Mouse (Mus musculus) heart, embryonic 13.5 days (tissue): ENCODE data around the gene Pidd1. TPM values are rescaled to one million over a fixed set of nuclear protein-coding genes. Genes with fewer than 3 reads are reported as not detected.
A peak's percentile ranks its signal among the peaks of the same experiment; 100 is the strongest.

Experiments
- ATAC-seq: fragments of 200-750 bp; cut with Nextera tagmentation; 2 replicates; pipeline ENCODE4 v1.8.0; 2017; ENCODE audit warnings: moderate TSS enrichment; ENCODE audit not compliant: insufficient number of reproducible peaks, low FRiP score, low TSS enrichment; ENCODE audit errors: extremely low read depth
- H3K27ac ChIP-seq: fragments of 300-500 bp; sonication (generic); replicated peaks from 2 replicates; pipeline ENCODE4 v1.5.1; 2015; ENCODE audit warnings: moderate library complexity, mild to moderate bottlenecking, inconsistent platforms
- H3K27me3 ChIP-seq: fragments of 300-500 bp; sonication (generic); replicated peaks from 2 replicates; pipeline ENCODE4 v1.6.1; 2015; ENCODE audit warnings: mild to moderate bottlenecking, inconsistent platforms
- H3K36me3 ChIP-seq: fragments of 300-500 bp; sonication (generic); 2 replicates; pipeline ENCODE4 v1.6.1; 2015; ENCODE audit warnings: mild to moderate bottlenecking, inconsistent platforms
- H3K4me1 ChIP-seq: fragments of 300-500 bp; sonication (generic); 2 replicates; pipeline ENCODE4 v1.6.1; 2015; ENCODE audit warnings: inconsistent platforms
- H3K4me2 ChIP-seq: fragments of 300-500 bp; sonication (generic); 2 replicates; pipeline ENCODE4 v1.6.1; 2015; ENCODE audit warnings: inconsistent platforms, mild to moderate bottlenecking, moderate library complexity
- H3K4me3 ChIP-seq: fragments of 300-500 bp; sonication (generic); 2 replicates; pipeline ENCODE4 v1.5.1; 2015; ENCODE audit warnings: moderate library complexity, mild to moderate bottlenecking, inconsistent platforms
- H3K9ac ChIP-seq: fragments of 300-500 bp; sonication (generic); 2 replicates; pipeline ENCODE4 v1.6.1; 2015; ENCODE audit warnings: inconsistent platforms, mild to moderate bottlenecking, moderate library complexity
- H3K9me3 ChIP-seq: fragments of 300-500 bp; sonication (generic); 2 replicates; pipeline ENCODE4 v1.6.1; 2016; ENCODE audit warnings: inconsistent platforms
- WGBS: fragments of 180-500 bp; shearing (Covaris S2); methylation state at CpG from one replicate; pipeline ENCODE4 v1.1.7; 2015; ENCODE audit warnings: mixed read lengths; 5-methylcytosine and 5-hydroxymethylcytosine counted together
- polyA plus RNA-seq: library from polyadenylated mRNA; unstranded; fragments of >200 nt; fragmentation: Nextera tagmentation; extraction: Ambion mirVana; gene quantifications from 2 replicates; pipeline ENCODE4 v1.2.1, GENCODE M21; 2015

Pidd1 gene
- polyA plus RNA-seq, 1 experiment from 2014 or later: 8.1 TPM

GRCm38 (mm10) chr7:141423811-141424210 lies 20.0 kb downstream of the Pidd1 start:
- Histone ChIP-seq H3K27me3 (0 out of 2 replicates have a peak, but pooled peaks cover 5% of the 10 kb centered on the region), H3K4me2 (no peak overlapping the region), H3K27ac (no peak overlapping the region), H3K4me3 (no peak overlapping the region), H3K9me3 (no peaks in the 10 kb centered on the region), H3K36me3 (no peaks in the 10 kb centered on the region), H3K4me1 (peaks cover 9% of the 10 kb centered on the region), H3K9ac (no peak overlapping the region)
- WGBS: 56% methylated on average over 4 of the region's 4 CpGs
- ATAC-seq: no peak

- no peaks in the 10 kb centered on the region for H3K4me1 ChIP-seq
- H3K4me2 ChIP-seq: no peak overlapping the region
- no peak overlapping the region for H3K9ac ChIP-seq
- H3K27me3 ChIP-seq: no peaks in the 10 kb centered on the region
- H3K9me3 ChIP-seq: no peaks in the 10 kb centered on the region
- ATAC-seq: no peak
- H3K27ac ChIP-seq: no peak overlapping the region
- 68% methylated on average over 9 of the region's 9 CpGs for WGBS
- H3K4me3 ChIP-seq: no peak overlapping the region
- no peaks in the 10 kb centered on the region for H3K36me3 ChIP-seq
These were observed 23.7 kb downstream of the Pidd1 start for GRCm38 (mm10) chr7:141420030-141420702.

GRCm38 (mm10) chr7:141418970-141419369 lies 24.9 kb downstream of the Pidd1 start:
- no peak for ATAC-seq
- no peaks in the 10 kb centered on the region for H3K9me3 ChIP-seq
- WGBS: 65% methylated on average over 7 of the region's 7 CpGs
- H3K27me3 ChIP-seq: no peaks in the 10 kb centered on the region
- H3K36me3 ChIP-seq: no peaks in the 10 kb centered on the region
- H3K4me3 ChIP-seq: no peak overlapping the region
- H3K4me1 ChIP-seq: peaks cover 6% of the 10 kb centered on the region
- H3K9ac ChIP-seq: no peak overlapping the region
- H3K27ac ChIP-seq: no peak overlapping the region
- H3K4me2 ChIP-seq: no peak overlapping the region

GRCm38 (mm10) chr7:141417731-141418681 lies 25.8 kb downstream of the Pidd1 start:
- ATAC-seq: no peak
- WGBS: 61% methylated on average over 8 of the region's 8 CpGs

GRCm38 (mm10) chr7:141416144-141416841 lies 27.5 kb downstream of the Pidd1 start:
- H3K4me3 ChIP-seq: no peak overlapping the region
- ATAC-seq: no peak
- no peaks in the 10 kb centered on the region for H3K9me3 ChIP-seq
- H3K4me1 ChIP-seq: peaks cover 15% of the 10 kb centered on the region
- no peak overlapping the region for H3K27ac ChIP-seq
- no peak overlapping the region for H3K9ac ChIP-seq
- H3K27me3 ChIP-seq: no peaks in the 10 kb centered on the region
- no peak overlapping the region for H3K4me2 ChIP-seq
- WGBS: 77% methylated on average over 6 of the region's 6 CpGs
- 0 out of 2 replicates have a peak, but pooled peaks cover 3% of the 10 kb centered on the region for H3K36me3 ChIP-seq

More at GRCm38 (mm10) chr7:141417731-141418681, 25.8 kb downstream of the Pidd1 start:
- Histone ChIP-seq H3K27me3 (no peaks in the 10 kb centered on the region), H3K36me3 (no peaks in the 10 kb centered on the region), H3K4me1 (peaks cover 11% of the 10 kb centered on the region), H3K4me3 (no peak overlapping the region), H3K27ac (no peak overlapping the region), H3K4me2 (no peak overlapping the region), H3K9ac (no peak overlapping the region), H3K9me3 (no peaks in the 10 kb centered on the region)

- ATAC-seq: peak; percentile 92
These were observed 29.8 kb downstream of the Pidd1 start, which contains the start of gene Gatd1 for GRCm38 (mm10) chr7:141413809-141414584. Gatd1 (minus strand) TSS chr7:141414136.

GRCm38 (mm10) chr7:141413331-141413730 lies 30.5 kb downstream of the Pidd1 start:
- peak overlapping the region; percentile 86 for H3K4me2 ChIP-seq
- no peak for ATAC-seq
- H3K9me3 ChIP-seq: no peaks in the 10 kb centered on the region
- H3K27ac ChIP-seq: peak overlapping the region; percentile 72
- H3K9ac ChIP-seq: peak overlapping the region; percentile 93
- peaks cover 28% of the 10 kb centered on the region for H3K36me3 ChIP-seq
- peaks cover 18% of the 10 kb centered on the region for H3K4me1 ChIP-seq
- 3% methylated on average over 16 of the region's 16 CpGs for WGBS
- H3K27me3 ChIP-seq: no peaks in the 10 kb centered on the region
- peak overlapping the region; percentile 64 for H3K4me3 ChIP-seq

More at GRCm38 (mm10) chr7:141413809-141414584, 29.8 kb downstream of the Pidd1 start, which contains the start of gene Gatd1:
- 1% methylated on average over 56 of the region's 56 CpGs for WGBS
- peak within 1 kb of the TSS; percentile 86 for H3K4me2 ChIP-seq
- H3K27ac ChIP-seq: peak within 1 kb of the TSS; percentile 78
- H3K9me3 ChIP-seq: no peaks in the 10 kb centered on the region
- peak within 1 kb of the TSS; percentile 93 for H3K9ac ChIP-seq
- peaks cover 24% of the 10 kb centered on the region for H3K36me3 ChIP-seq
- peaks cover 17% of the 10 kb centered on the region for H3K4me1 ChIP-seq
- no peaks in the 10 kb centered on the region for H3K27me3 ChIP-seq
- peak within 1 kb of the TSS; percentile 64 for H3K4me3 ChIP-seq

- 86% methylated on average over 1 of the region's 1 CpGs for WGBS
- H3K9ac ChIP-seq: peak overlapping the region; percentile 50; the same call in 1 of the 2 replicates
- H3K27me3 ChIP-seq: no peaks in the 10 kb centered on the region
- H3K4me3 ChIP-seq: no peak overlapping the region
- H3K27ac ChIP-seq: no peak overlapping the region
- no peak for ATAC-seq
- peaks cover 18% of the 10 kb centered on the region for H3K4me1 ChIP-seq
- H3K36me3 ChIP-seq: peaks cover 40% of the 10 kb centered on the region
- no peak overlapping the region for H3K4me2 ChIP-seq
- H3K9me3 ChIP-seq: no peaks in the 10 kb centered on the region
These were observed 32.2 kb downstream of the Pidd1 start for GRCm38 (mm10) chr7:141411667-141412066.

GRCm38 (mm10) chr7:141410631-141411030 lies 33.2 kb downstream of the Pidd1 start:
- ATAC-seq: no peak
- no peaks in the 10 kb centered on the region for H3K27me3 ChIP-seq
- H3K9ac ChIP-seq: peak overlapping the region; percentile 3; the same call in 1 of the 2 replicates
- H3K27ac ChIP-seq: no peak overlapping the region
- H3K4me2 ChIP-seq: no peak overlapping the region
- H3K36me3 ChIP-seq: peaks cover 40% of the 10 kb centered on the region
- 82% methylated on average over 8 of the region's 8 CpGs for WGBS
- H3K4me3 ChIP-seq: no peak overlapping the region
- H3K4me1 ChIP-seq: peaks cover 18% of the 10 kb centered on the region
- H3K9me3 ChIP-seq: no peaks in the 10 kb centered on the region

GRCm38 (mm10) chr7:141408833-141409232 lies 35.0 kb downstream of the Pidd1 start:
- ATAC-seq: no peak
- Histone ChIP-seq H3K4me2 (no peak overlapping the region), H3K27me3 (no peaks in the 10 kb centered on the region), H3K4me1 (peaks cover 12% of the 10 kb centered on the region), H3K36me3 (peaks cover 46% of the 10 kb centered on the region), H3K9ac (0 out of 2 replicates have a peak overlapping the region, but pooled peaks have one; percentile 11), H3K27ac (no peak overlapping the region), H3K4me3 (no peak overlapping the region), H3K9me3 (no peaks in the 10 kb centered on the region)
- 11% methylated on average over 11 of the region's 11 CpGs for WGBS
